Mouse (Mus musculus) limb, embryonic 14.5 days (tissue): ENCODE measurements around the gene Gstz1. TPM values are rescaled to one million over a fixed set of nuclear protein-coding genes. Genes with fewer than 3 reads are reported as not detected.
"Not testable (repeated sequence)": the region's sequence is repeated elsewhere in the genome, so short reads cannot be mapped to it uniquely, and the experiment has no call there.

Experiments
- ATAC-seq: fragments of 200-750 bp; cut with Nextera tagmentation; 2 replicates; pipeline ENCODE4 v1.8.0; 2017; ENCODE audit warnings: low read depth, moderate number of reproducible peaks, moderate TSS enrichment; ENCODE audit not compliant: low FRiP score
- DNase-seq: peaks from one replicate; pipeline ENCODE4 v3.0.0-alpha.2; 2015; ENCODE audit warnings: low spot score
- H3K27ac ChIP-seq: fragments of 300-500 bp; sonication (generic); replicated peaks from 2 replicates; pipeline ENCODE4 v1.5.1; 2014; ENCODE audit warnings: low read depth, mild to moderate bottlenecking, low read length, moderate library complexity, mixed read lengths
- H3K27me3 ChIP-seq: fragments of 300-500 bp; sonication (generic); 2 replicates; pipeline ENCODE4 v1.6.1; 2014; ENCODE audit warnings: low read length, mixed read lengths; ENCODE audit not compliant: control insufficient read depth, insufficient read depth
- H3K36me3 ChIP-seq: fragments of 300-500 bp; sonication (generic); 2 replicates; pipeline ENCODE4 v1.6.1; 2014; ENCODE audit warnings: mild to moderate bottlenecking, low read length, moderate library complexity, mixed read lengths; ENCODE audit not compliant: control insufficient read depth, insufficient read depth
- H3K4me1 ChIP-seq: fragments of 300-500 bp; sonication (generic); 2 replicates; pipeline ENCODE4 v1.6.1; 2014; ENCODE audit warnings: antibody characterized with exemption, low read length, mixed read lengths; ENCODE audit not compliant: control insufficient read depth, insufficient read depth
- H3K4me2 ChIP-seq: fragments of 300-500 bp; sonication (generic); replicated peaks from 2 replicates; pipeline ENCODE4 v1.6.1; 2014; ENCODE audit warnings: low read depth, mild to moderate bottlenecking, low read length, moderate library complexity; ENCODE audit not compliant: severe bottlenecking
- H3K4me3 ChIP-seq: fragments of 300-500 bp; sonication (generic); replicated peaks from 2 replicates; pipeline ENCODE4 v1.5.1; 2014; ENCODE audit warnings: low read length
- H3K9ac ChIP-seq: fragments of 300-500 bp; sonication (generic); 2 replicates; pipeline ENCODE4 v1.6.1; 2014; ENCODE audit warnings: mild to moderate bottlenecking, low read depth, low read length, moderate library complexity; ENCODE audit not compliant: severe bottlenecking
- H3K9me3 ChIP-seq: fragments of 300-500 bp; sonication (generic); 2 replicates; pipeline ENCODE4 v1.6.1; 2016; ENCODE audit warnings: low read length; ENCODE audit not compliant: control insufficient read depth
- POLR2A ChIP-seq: fragments of 200-500 bp; IDR thresholded peaks from 2 replicates; pipeline ENCODE4 v1.8.0; 2012; ENCODE audit warnings: inconsistent platforms, mild to moderate bottlenecking, moderate library complexity, borderline replicate concordance; ENCODE audit not compliant: insufficient read depth, insufficient read length; ENCODE audit errors: extremely low read depth
- WGBS: fragments of 180-500 bp; shearing (Covaris S2); extraction: QIAGEN DNeasy Blood & Tissue Kit; methylation state at CpG from one replicate; pipeline ENCODE4 v1.1.7; 2014; 5-methylcytosine and 5-hydroxymethylcytosine counted together
- polyA plus RNA-seq, 2 experiments: library from polyadenylated mRNA; depleted of rRNA in 1 of 2; stranded (reverse) in 1 of 2; unstranded in 1 of 2; fragments of >200 nt; fragmentation: Nextera tagmentation in 1 of 2; extraction: Ambion mirVana in 1 of 2; gene quantifications; 2 replicates each; pipeline versions ENCODE4 v1.2.1 to v1.2.3; 2012 to 2014

The Gstz1 gene
- polyA plus RNA-seq, 2 experiments = 37.5 to 67.7 TPM

DNA sequence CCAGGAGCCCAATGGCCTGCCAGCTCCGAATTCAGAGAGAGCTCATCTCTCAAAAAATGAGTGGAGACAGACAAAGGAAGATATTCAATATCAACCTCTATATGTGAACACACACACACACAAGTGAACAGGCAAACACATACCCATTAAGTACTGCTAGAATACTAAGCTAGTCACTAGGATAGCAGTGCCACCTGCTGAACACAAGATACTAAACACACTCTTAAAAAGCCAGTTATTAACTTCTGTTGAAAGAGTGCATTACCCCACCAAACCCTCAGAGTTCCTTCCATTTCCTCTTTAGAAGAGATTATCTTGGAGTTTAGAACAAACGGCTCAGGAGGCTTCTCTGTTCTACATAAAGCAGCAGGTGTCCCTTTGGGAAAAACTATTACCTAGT lies 4.8 kb upstream of the Gstz1 start:
- TF ChIP-seq POLR2A = no peak
- H3K9me3 ChIP-seq = no peaks in the 10 kb centered on the region
- 0 out of 2 replicates have a peak, but pooled peaks cover 4% of the 10 kb centered on the region for H3K4me1 ChIP-seq
- H3K4me3 ChIP-seq = no peak overlapping the region
- no peak overlapping the region for H3K27ac ChIP-seq
- no peaks in the 10 kb centered on the region for H3K27me3 ChIP-seq
- DNase-seq = no peak
- peaks cover 8% of the 10 kb centered on the region for H3K36me3 ChIP-seq
- WGBS = 63% methylated on average over 2 of the region's 2 CpGs
- no peak for ATAC-seq
- no peak overlapping the region for H3K9ac ChIP-seq
- no peak overlapping the region for H3K4me2 ChIP-seq

DNA sequence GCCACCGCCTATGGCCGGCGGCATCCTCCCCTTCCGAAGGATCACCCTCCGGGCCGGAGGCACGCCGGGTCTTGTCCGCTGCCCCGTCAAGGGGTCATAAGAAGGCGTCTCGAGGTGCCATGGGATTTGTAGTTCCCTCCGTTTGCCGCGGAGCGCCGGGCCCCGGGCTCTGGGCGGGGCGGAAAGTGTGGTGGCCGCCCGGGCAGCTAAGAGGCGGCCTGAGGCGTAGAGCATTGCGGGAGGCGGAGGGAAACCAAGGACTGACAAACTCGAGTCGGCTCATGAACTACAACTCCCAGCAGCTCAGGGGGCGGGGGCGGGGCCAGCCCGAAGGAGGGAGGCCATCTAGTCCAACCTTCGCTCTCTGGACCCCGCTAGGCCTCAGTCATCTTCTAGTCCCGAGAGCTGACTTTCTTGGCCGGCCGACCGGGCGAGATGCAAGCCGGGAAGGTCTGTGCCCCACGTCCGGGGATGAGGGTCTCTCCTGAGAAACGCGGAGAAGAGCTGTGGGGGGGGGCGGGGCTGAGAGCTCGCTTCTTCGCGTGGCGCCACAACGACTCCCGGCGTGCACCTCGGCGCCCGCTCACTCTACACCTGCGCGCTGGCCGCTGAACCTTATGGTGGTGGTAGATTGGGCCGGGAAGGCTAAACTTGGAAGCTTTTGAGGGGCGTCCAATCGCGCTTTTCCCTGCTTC lies 577 bp downstream of the Gstz1 start, which contains the start of gene Pomt2:
Gene Pomt2, minus strand, starts transcription at position 574 of the 695 bp plus-strand sequence.
- Histone ChIP-seq H3K4me3 (peak within 1 kb of the TSS; percentile 92), H3K4me2 (peak within 1 kb of the TSS; percentile 76), H3K27me3 (no peaks in the 10 kb centered on the region), H3K9ac (peak within 1 kb of the TSS; percentile 83), H3K9me3 (peaks cover 8% of the 10 kb centered on the region; the same call in 1 of the 2 replicates), H3K27ac (peak within 1 kb of the TSS; percentile 96), H3K36me3 (peaks cover 7% of the 10 kb centered on the region; the same call in 1 of the 2 replicates), H3K4me1 (peaks cover 7% of the 10 kb centered on the region; the same call in 1 of the 2 replicates)
- DNase-seq (peak; percentile 97), ATAC-seq (peak; percentile 96)
- under 1% methylated on average over 50 of the region's 61 CpGs for WGBS
- 0 out of 2 replicates have a peak, but pooled peaks have one; percentile 54 for TF ChIP-seq POLR2A

DNA sequence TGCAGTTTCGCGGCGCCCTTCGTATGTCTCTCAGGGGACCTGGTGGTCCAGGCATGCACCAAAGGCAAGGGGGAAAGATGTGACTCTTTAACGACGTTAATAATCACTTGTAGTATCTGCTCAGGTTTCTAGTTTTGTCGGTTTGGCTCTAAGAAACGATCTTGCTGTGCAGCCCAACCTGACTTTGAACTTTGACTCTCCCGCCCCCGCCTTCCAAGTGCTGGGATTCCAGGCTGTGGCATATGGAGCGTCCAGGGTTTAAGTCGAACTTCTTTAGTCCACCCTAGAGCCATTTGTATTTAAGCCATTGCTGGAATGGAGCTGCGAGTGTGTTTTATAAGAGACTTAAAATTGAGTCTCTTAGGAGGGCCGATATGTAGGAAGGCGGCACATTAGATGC lies 1.2 kb downstream of the Gstz1 start:
- Histone ChIP-seq H3K9ac (peak overlapping the region; percentile 83), H3K36me3 (peaks cover 7% of the 10 kb centered on the region; the same call in 1 of the 2 replicates), H3K27me3 (no peaks in the 10 kb centered on the region), H3K4me3 (peak overlapping the region; percentile 92), H3K4me2 (peak overlapping the region; percentile 76), H3K27ac (peak overlapping the region; percentile 96), H3K4me1 (peaks cover 7% of the 10 kb centered on the region; the same call in 1 of the 2 replicates), H3K9me3 (peaks cover 8% of the 10 kb centered on the region; the same call in 1 of the 2 replicates)
- DNase-seq (no peak), ATAC-seq (no peak)
- no peak for TF ChIP-seq POLR2A
- WGBS = 25% methylated on average over 15 of the region's 15 CpGs

DNA sequence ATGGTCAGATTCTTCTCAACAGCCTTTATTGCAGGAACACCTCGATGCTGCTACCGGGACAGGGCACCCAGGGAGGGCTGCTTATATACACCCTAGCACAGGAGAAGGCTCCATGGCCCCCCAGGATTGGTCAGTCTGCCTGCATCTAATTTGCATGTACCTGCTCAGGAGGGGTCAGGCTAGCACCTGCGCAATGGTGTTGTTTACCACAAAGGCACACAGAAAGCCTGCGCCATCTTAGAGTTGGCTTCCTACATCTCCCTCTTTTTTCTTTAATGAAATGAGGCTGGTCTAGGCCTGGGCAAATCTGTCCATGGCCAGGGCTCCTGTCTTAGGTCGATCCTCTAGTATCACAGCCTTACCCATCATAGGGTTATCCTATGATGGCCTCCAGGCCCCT lies 2.5 kb downstream of the Gstz1 start:
- no peak overlapping the region for H3K27ac ChIP-seq
- no peak overlapping the region for H3K4me2 ChIP-seq
- 98% methylated on average over 5 of the region's 5 CpGs for WGBS
- no peak for TF ChIP-seq POLR2A
- DNase-seq (no peak), ATAC-seq (no peak)
- H3K36me3 ChIP-seq = peaks cover 7% of the 10 kb centered on the region; the same call in 1 of the 2 replicates
- H3K4me3 ChIP-seq = no peak overlapping the region
- H3K9me3 ChIP-seq = peaks cover 8% of the 10 kb centered on the region; the same call in 1 of the 2 replicates
- H3K4me1 ChIP-seq = peaks cover 7% of the 10 kb centered on the region; the same call in 1 of the 2 replicates
- no peak overlapping the region for H3K9ac ChIP-seq
- H3K27me3 ChIP-seq = no peaks in the 10 kb centered on the region

DNA sequence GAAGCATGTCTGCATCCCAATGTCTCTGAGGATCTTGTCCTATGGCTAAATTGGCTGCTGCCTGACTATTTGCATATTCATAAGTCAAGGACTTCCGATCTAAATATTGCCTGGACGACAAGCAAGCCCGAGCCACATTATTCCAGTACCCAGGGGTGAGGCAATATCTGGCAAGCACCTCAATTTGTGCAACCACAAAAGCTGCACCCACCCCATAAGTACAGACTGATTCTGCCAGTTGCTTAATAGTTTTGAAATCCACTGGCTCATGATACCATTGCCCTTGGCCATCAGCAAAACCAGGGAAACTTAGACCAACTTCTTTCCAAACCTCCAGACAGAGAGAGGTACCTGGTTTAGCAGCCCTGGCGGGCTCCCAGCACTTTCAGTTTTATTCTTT lies 7.5 kb downstream of the Gstz1 start:
- peaks cover 12% of the 10 kb centered on the region for H3K36me3 ChIP-seq
- DNase-seq, H3K4me2 ChIP-seq, H3K27me3 ChIP-seq, H3K4me3 ChIP-seq, H3K9ac ChIP-seq, ATAC-seq, H3K9me3 ChIP-seq, H3K4me1 ChIP-seq, H3K27ac ChIP-seq: not testable (repeated sequence)
- 92% methylated on average over 4 of the region's 4 CpGs for WGBS
